Mouse (Mus musculus) heart, postnatal 10 days (tissue): ENCODE measurements around the gene Plaur. TPM values are rescaled to one million over a fixed set of nuclear protein-coding genes. Genes with fewer than 3 reads are reported as not detected.

ENCODE experiments used
- DNase-seq, 2 experiments: peaks; one replicate each; pipeline ENCODE4 v3.0.0; 2021
- intact Hi-C: fragments of 180-260 bp; cut with DNase I; formaldehyde crosslinking; loops from one replicate; pipeline ENCODE4 v1.15.1; 2025
- total RNA-seq, 2 experiments: library from RNA; stranded (reverse); gene quantifications; 2 replicates each; pipeline ENCODE4 v1.2.3; 2021

The Plaur gene
- total RNA-seq, 2 experiments from 2014 or later, result 4.2 to 6.1 TPM

DNA sequence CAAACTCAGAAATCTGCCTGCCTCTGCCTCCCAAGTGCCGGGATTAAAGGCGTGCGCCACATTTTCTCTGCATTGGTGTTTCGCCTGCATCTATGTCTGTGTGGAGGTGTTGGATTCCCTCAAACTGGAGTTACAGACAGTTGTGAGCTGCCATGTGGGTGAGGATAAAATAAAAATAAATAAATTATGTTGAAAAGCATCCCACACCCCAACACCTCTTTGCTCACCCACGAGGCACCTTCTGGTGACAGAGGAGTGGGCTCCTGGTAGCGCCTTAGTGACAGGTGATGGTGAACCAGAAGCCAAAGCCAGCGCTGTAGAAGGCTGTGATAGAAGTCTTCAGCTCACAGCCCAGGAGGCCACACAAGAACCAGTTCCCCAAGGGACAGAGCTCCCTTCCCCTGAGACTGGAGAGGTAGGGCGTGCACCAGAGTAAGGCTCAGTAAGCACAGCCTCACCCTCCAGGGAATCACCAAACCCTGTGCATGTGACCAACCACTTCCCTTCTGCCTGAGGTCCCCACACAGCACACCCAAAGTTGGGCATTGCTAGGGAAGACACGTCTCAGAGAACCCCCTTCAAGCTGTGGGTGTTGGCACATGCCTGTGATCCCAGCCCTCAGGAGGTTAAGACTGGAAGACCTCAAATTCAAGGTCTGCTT, 16.9 kb upstream of the Plaur start:
- intact Hi-C loops, result no loop called here
- DNase-seq, result no peak

GRCm38 (mm10) chr7:24446697-24447340, 15.5 kb upstream of the Plaur start:
- intact Hi-C loops, result no loop called here
- DNase-seq, result no peak

- intact Hi-C loops, result no loop called here
- DNase-seq, result no peak
Measured at GRCm38 (mm10) chr7:24448782-24449517, 13.3 kb upstream of the Plaur start.

GRCm38 (mm10) chr7:24450585-24451017, 11.7 kb upstream of the Plaur start:
- intact Hi-C loops, result no loop called here

DNA sequence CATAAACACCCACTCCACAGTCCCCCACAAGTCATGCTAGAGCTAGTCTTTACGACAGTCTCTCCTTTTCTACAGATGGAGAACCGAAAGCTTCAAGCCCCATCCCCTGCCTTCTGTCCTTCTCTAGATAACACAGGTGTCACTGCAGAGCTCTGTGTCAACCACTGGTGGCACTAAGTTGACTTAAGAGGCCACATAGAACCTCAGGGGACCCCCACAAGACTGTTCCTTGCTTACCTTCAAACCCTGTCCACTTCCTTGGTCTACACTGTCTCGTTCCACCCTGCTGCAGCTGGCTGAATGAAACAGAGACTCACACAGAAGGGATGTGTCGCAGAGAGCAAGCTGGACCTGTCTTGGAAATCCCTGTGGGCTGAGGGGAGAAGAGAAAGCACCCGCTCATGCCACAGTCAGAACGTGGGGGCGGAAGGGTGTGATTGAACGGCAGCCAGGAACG, 10.4 kb upstream of the Plaur start, which contains the start of gene Irgc1:
Irgc1 (minus strand) TSS at position 443 of the 457 bp plus-strand sequence.
- intact Hi-C loops, result no loop called here
- DNase-seq, result no peak

More at GRCm38 (mm10) chr7:24450585-24451017, 11.7 kb upstream of the Plaur start:
- no peak for DNase-seq

DNA sequence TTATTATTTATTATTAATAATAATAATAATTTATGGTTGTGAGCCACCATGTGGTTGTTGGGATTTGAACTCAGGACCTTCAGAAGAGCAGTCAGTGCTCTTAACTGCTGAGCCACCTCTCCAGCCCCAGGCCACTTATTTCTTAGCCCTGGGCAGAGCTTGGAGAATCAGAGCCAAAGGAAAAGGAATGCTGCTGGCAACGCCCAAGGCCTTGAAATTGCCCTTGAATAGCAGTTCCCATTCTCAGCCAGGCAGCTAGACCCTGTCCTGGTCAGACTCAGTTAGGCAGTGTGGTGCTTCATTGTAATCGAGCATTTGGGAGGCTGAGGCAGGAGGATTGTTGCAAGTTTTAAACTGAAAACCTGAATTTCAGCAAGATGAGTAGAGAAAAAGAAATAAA, 8.1 kb upstream of the Plaur start:
- intact Hi-C loops, result no loop called here

GRCm38 (mm10) chr7:24455726-24456125, 6.6 kb upstream of the Plaur start:
- peak; percentile 24 to 37 for DNase-seq
- intact Hi-C loops, result no loop called here

More for the DNA sequence above, 8.1 kb upstream of the Plaur start:
- no peak for DNase-seq

GRCm38 (mm10) chr7:24457726-24458370, 4.4 kb upstream of the Plaur start:
- intact Hi-C loops, result no loop called here
- no peak for DNase-seq

DNA sequence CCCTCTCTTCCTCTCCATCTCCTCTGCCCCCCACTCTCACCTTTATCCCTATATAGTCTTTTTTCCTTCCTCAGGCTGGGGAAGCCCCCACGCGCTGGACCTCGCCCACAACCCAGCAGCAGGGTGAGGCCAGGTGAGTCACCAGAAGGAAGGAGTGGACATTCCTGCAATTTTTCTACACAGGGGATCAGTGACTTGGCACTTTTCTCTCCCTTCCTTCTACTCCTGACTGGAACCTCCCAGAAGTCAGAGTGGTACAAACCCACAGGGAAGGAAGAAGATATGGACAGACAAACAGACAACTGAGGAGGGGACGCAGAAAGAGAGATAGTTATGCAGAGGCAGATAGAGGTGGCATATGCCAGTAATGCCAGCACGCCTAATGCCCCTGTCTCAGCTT, 2.8 kb upstream of the Plaur start:
- intact Hi-C loops, result no loop called here

DNA sequence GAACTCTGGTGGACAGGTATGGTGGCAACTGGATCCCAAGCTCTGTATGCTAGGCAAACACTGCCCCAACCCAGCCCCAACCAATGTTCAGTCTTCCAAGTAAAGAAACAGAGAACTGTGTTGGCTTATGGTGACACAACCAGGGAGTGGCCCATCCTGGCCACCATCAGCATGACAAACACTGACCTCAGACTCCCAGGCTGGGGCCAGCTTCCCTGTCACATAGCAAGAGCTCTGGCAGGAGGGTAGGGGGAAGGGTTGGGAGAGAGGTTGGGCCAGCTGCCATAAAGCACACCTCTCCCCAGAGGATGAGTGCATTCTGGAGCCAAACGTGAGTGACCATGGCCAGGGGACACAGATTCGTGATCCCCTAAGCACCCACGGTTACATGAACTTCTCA, 2.4 kb upstream of the Plaur start:
- peak; percentile 52 to 54 for DNase-seq
- intact Hi-C loops, result no loop called here

More for the DNA sequence above, 2.8 kb upstream of the Plaur start:
- no peak for DNase-seq

DNA sequence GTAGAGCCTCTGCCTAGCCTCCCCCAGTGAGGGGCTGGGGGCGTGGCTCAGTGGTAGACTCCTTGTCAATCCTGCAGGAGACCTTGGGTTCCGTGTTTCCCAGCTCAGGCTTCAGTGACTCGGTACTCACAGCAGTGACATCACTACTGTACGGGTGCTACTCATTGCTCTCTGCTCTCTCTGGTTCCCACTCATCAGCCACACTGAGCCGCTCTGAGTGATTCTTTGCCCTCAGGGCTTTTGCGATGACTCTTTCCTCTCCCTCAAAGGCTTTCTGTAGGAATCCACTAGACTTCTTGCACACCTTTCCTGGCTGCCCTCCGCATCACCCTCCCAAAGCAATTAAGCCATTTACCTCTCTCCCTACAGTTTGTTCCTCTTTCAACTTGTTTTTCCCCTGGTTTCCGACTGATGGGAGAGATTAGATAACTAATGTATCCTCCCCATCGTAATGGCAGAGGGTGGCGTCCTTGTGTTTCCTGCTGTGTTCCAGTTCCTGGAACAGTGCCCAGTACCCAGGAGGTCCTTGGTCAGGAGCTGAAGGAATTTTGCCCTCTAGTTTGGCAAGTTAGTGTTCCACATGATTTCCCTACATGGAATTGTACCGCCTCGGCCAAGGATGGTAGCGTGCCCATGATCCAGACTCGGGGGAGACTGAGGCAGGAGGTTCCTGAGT, 770 bp upstream of the Plaur start:
- DNase-seq, result no peak
- intact Hi-C loops, result no loop called here

GRCm38 (mm10) chr7:24466835-24467234, 4.6 kb downstream of the Plaur start:
- intact Hi-C loops, result no loop called here
- no peak for DNase-seq

DNA sequence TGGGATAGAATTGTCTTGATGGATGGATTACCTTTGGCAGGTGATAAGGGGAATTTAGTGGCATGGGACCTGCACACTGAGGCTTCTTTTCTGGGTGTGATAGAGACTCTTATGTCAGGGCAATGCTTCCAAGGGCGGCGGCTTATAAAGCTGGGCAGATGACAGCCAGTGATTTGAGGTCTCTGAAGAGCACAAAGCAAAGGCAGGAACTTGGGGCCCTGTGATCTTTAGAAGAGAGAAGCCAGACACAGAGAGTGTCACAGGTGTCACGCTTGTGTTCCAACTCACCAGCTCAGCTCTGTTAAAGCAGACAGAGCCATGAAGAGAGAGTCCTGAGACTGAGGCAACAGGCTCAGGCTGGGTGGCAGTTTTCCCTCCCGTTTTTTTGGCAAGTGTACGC, 5.6 kb downstream of the Plaur start:
- intact Hi-C loops, result no loop called here
- DNase-seq, result no peak

- intact Hi-C loops, result loop anchor here (1.0 kb wide), 1 partner anchor 25 kb away; no protein-coding TSS in a partner anchor
- DNase-seq, result no peak
Measured at GRCm38 (mm10) chr7:24469126-24469525, 6.8 kb downstream of the Plaur start.

DNA sequence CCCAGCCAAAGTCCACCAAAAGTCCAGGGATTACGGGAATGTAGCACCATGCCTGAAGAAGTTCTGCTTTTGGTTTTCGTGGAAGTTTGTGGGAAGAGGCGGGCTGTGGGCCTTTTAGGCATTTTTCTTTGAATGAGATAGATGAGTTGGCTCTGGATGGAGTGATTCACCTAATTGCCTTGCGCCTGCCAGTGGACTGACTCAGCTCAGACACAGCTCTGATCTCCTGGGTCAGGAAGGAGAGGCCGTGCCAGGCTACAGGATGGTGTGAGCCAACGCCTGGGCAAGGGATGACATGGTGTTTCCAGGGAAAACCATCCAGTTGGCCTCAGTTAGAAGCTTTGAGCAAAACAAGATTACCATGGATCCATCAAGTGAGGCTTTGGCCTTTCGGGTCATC, 8.1 kb downstream of the Plaur start:
- intact Hi-C loops, result loop anchor here (5.0 to 10.0 kb wide), 2 partner anchors 92 to 194 kb away; no protein-coding TSS in a partner anchor
- DNase-seq, result no peak

DNA sequence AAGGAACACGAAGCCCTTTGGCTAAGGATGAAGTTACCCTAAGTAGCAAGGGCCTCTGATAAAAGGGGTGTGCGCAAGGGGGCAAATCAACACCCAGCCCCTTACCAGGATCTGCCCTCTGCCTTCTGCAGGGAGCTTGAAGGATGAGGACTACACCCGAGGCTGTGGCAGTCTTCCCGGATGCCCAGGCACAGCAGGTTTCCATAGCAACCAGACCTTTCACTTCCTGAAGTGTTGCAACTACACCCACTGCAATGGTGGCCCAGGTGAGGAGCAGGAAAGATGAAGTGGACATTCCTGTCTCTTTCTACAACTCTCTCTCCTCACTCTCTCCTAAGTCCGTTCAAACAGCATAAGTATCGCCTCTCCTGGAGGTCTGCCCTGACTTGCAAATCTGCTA, 10.2 kb downstream of the Plaur start:
- intact Hi-C loops, result loop anchor here (2.0 to 10.0 kb wide), 3 partner anchors 32 to 192 kb away; no protein-coding TSS in a partner anchor
- no peak for DNase-seq

GRCm38 (mm10) chr7:24472937-24473336, 10.7 kb downstream of the Plaur start:
- peak in 1 of 2 experiments; percentile 43 for DNase-seq
- intact Hi-C loops, result loop anchor here (2.0 to 10.0 kb wide), 3 partner anchors 32 to 192 kb away; no protein-coding TSS in a partner anchor

DNA sequence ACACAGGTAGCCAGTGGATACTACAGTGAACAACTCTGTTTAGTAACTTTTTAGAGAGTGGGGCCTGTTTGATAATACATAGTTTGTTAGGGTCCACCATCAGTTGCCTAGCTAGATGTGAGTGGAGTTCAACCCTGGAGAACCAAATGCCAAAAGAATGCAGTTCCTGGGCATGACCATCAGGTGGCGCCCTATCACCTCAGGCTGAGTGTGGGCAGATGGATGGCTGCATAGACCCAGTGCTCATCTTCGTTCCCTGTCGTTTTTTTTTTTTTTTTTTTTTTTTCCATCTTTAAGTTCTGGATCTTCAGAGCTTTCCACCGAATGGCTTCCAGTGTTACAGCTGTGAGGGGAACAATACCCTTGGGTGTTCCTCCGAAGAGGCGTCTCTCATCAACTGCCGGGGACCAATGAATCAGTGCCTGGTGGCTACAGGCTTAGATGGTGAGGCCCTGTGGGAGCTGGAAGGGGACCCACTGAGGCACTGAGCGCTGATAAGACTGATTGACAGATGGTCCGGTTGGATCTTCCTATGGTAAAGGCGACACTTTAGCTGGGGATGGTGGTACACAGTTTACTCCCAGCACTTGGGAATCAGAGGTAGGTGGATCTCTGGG, 11.7 kb downstream of the Plaur start:
- DNase-seq, result peak; percentile 65 to 86
- intact Hi-C loops, result loop anchor here (2.0 to 10.0 kb wide), 3 partner anchors 33 to 191 kb away; no protein-coding TSS in a partner anchor

- no peak for DNase-seq
Measured at GRCm38 (mm10) chr7:24474811-24475506, 12.7 kb downstream of the Plaur start.

More at GRCm38 (mm10) chr7:24474811-24475506, 12.7 kb downstream of the Plaur start:
- intact Hi-C loops, result loop anchor here (5.0 to 10.0 kb wide), 2 partner anchors 87 to 190 kb away; no protein-coding TSS in a partner anchor
